Mouse (Mus musculus): ENCODE results near the gene Wdr20. TPM values are rescaled to one million over a fixed set of nuclear protein-coding genes. Genes with fewer than 3 reads are reported as not detected.
A peak's percentile ranks its signal among the peaks of the same experiment; 100 is the strongest.

Wdr20 gene
- total and polyA plus RNA-seq, 3 experiments = 18.8 to 25.8 TPM; not detected in 1

- DNase-seq (ENCODE audit: low read depth, low spot score) = no peak
- TF ChIP-seq ETS1 (IDR thresholded peaks at IDR 0.05; ENCODE audit: low read depth, low read length) (no peak), GATA1 (IDR thresholded peaks at IDR 0.05; ENCODE audit: low read depth, low read length) (peak; percentile 41; the same call in 1 of the 2 replicates), TCF12 (IDR thresholded peaks at IDR 0.05; ENCODE audit: low read depth, low read length) (peak; percentile 45; the same call in 1 of the 2 replicates)
- H3K4me3 ChIP-seq (ENCODE audit: control insufficient read depth in 1 of 2, insufficient read depth in 1 of 2, low read depth in 2 of 2, low read length in 2 of 2) = no peak overlapping the region
- peaks cover 5 to 14% of the 10 kb centered on the region in 2 experiments for H3K4me1 ChIP-seq (ENCODE audit: control insufficient read depth in 1 of 2, insufficient read depth in 2 of 2, low read length in 2 of 2)
- H3K27me3 ChIP-seq (ENCODE audit: control insufficient read depth in 1 of 2, insufficient read depth in 2 of 2, low read length in 2 of 2) = no peaks in the 10 kb centered on the region
- H3K79me2 ChIP-seq (ENCODE audit: control insufficient read depth, insufficient read depth, low read length, poor library complexity) = no peaks in the 10 kb centered on the region
- H3K9ac ChIP-seq (ENCODE audit: control insufficient read depth, low read depth, low read length, poor library complexity, severe bottlenecking) = no peak overlapping the region
- no peak overlapping the region for H3K27ac ChIP-seq (ENCODE audit: control insufficient read depth, low read depth, low read length)
- H3K36me3 ChIP-seq (ENCODE audit: control insufficient read depth in 1 of 2, insufficient read depth in 2 of 2, low read length in 2 of 2) = peaks cover 2 to 11% of the 10 kb centered on the region in 2 experiments
- no peaks in the 10 kb centered on the region for H3K9me3 ChIP-seq (replicated peaks; ENCODE audit: insufficient read depth, low read length)
These were observed 44.5 kb downstream of the Wdr20 start for GRCm38 (mm10) chr12:110782278-110782677.

- Histone ChIP-seq H3K79me2 (ENCODE audit: control insufficient read depth, insufficient read depth, low read length, poor library complexity) (no peaks in the 10 kb centered on the region), H3K4me3 (ENCODE audit: control insufficient read depth in 1 of 2, insufficient read depth in 1 of 2, low read depth in 2 of 2, low read length in 2 of 2) (no peak overlapping the region), H3K4me1 (ENCODE audit: control insufficient read depth in 1 of 2, insufficient read depth in 2 of 2, low read length in 2 of 2) (peaks cover 0 to 5% of the 10 kb centered on the region in 2 experiments; a peak in 1 of 4 replicates), H3K36me3 (ENCODE audit: control insufficient read depth in 1 of 2, insufficient read depth in 2 of 2, low read length in 2 of 2) (peaks cover 0 to 5% of the 10 kb centered on the region in 2 experiments; a peak in 2 of 4 replicates), H3K27me3 (ENCODE audit: control insufficient read depth in 1 of 2, insufficient read depth in 2 of 2, low read length in 2 of 2) (no peaks in the 10 kb centered on the region), H3K27ac (ENCODE audit: control insufficient read depth, low read depth, low read length) (no peak overlapping the region), H3K9me3 (replicated peaks; ENCODE audit: insufficient read depth, low read length) (no peaks in the 10 kb centered on the region), H3K9ac (ENCODE audit: control insufficient read depth, low read depth, low read length, poor library complexity, severe bottlenecking) (no peak overlapping the region)
- TF ChIP-seq RAD21 (IDR thresholded peaks at IDR 0.05; ENCODE audit: low read depth, low read length) = no peak
- TF ChIP-seq JUND (IDR thresholded peaks at IDR 0.05; ENCODE audit: low read depth, low read length) = no peak
- no peak for TF ChIP-seq MAZ (IDR thresholded peaks at IDR 0.05; ENCODE audit: low read depth, low read length)
- TF ChIP-seq SMC3 (IDR thresholded peaks at IDR 0.05; ENCODE audit: low read depth, low read length) = no peak
- TF ChIP-seq HCFC1 (IDR thresholded peaks at IDR 0.05; ENCODE audit: low read depth, low read length) = no peak
- TF ChIP-seq TBP (IDR thresholded peaks at IDR 0.05; ENCODE audit: low read depth, low read length) = no peak
- TF ChIP-seq POLR2A (IDR thresholded peaks at IDR 0.05; ENCODE audit: control insufficient read depth in 1 of 2, insufficient read depth in 1 of 2, low read depth in 1 of 2, low read length in 2 of 2, poor library complexity in 1 of 2) = no peak
- no peak for TF ChIP-seq ELF1 (IDR thresholded peaks at IDR 0.05; ENCODE audit: low read depth, low read length)
- no peak for TF ChIP-seq RCOR1 (IDR thresholded peaks at IDR 0.05; ENCODE audit: low read depth, low read length)
- no peak for TF ChIP-seq SIN3A (IDR thresholded peaks at IDR 0.05; ENCODE audit: low read length)
- no peak for TF ChIP-seq MYB (IDR thresholded peaks at IDR 0.05; ENCODE audit: low read depth, low read length)
- no peak for TF ChIP-seq EP300 (IDR thresholded peaks at IDR 0.05; ENCODE audit: low read depth in 1 of 2, low read length in 2 of 2)
- TF ChIP-seq GATA1 (IDR thresholded peaks at IDR 0.05; ENCODE audit: low read depth, low read length) = no peak
- TF ChIP-seq ZKSCAN1 (IDR thresholded peaks at IDR 0.05; ENCODE audit: low read depth, low read length) = no peak
- no peak for TF ChIP-seq NRF1 (IDR thresholded peaks at IDR 0.05; ENCODE audit: insufficient read depth, low read depth, low read length, poor library complexity, severe bottlenecking)
- TF ChIP-seq GABPA (IDR thresholded peaks at IDR 0.05; ENCODE audit: low read depth, low read length) = no peak
- TF ChIP-seq ZMIZ1 (IDR thresholded peaks at IDR 0.05; ENCODE audit: low read depth, low read length) = no peak
- TF ChIP-seq MAFK (IDR thresholded peaks at IDR 0.05; ENCODE audit: borderline replicate concordance, low read depth, low read length) = no peak
- DNase-seq (ENCODE audit: low read depth, low spot score) = no peak
These were observed 46.5 kb downstream of the Wdr20 start for GRCm38 (mm10) chr12:110784211-110784610.

Measured in MEL (cell line).